Mouse (Mus musculus) lung, postnatal 0 days (tissue): ENCODE data around the gene Trdmt1. TPM values are rescaled to one million over a fixed set of nuclear protein-coding genes. Genes with fewer than 3 reads are reported as not detected.

Source experiments
- ATAC-seq: fragments of 200-750 bp; cut with Nextera tagmentation; 2 replicates; pipeline ENCODE4 v1.8.0; 2017; ENCODE audit warnings: moderate library complexity
- DNase-seq: peaks from one replicate; pipeline ENCODE4 v3.0.0-alpha.2; 2016; ENCODE audit warnings: low spot score
- H3K27ac ChIP-seq: fragments of 300-500 bp; sonication (generic); 2 replicates; pipeline ENCODE4 v1.5.1; 2014; ENCODE audit warnings: antibody characterized with exemption, mild to moderate bottlenecking, low read length, mixed read lengths
- H3K27me3 ChIP-seq: fragments of 300-500 bp; sonication (generic); replicated peaks from 2 replicates; pipeline ENCODE4 v1.6.1; 2014; ENCODE audit warnings: low read length, mixed read lengths; ENCODE audit not compliant: insufficient read depth
- H3K36me3 ChIP-seq: fragments of 300-500 bp; sonication (generic); 2 replicates; pipeline ENCODE4 v1.6.1; 2014; ENCODE audit warnings: low read length, mixed read lengths; ENCODE audit not compliant: insufficient read depth
- H3K4me1 ChIP-seq: fragments of 300-500 bp; sonication (generic); 2 replicates; pipeline ENCODE4 v1.6.1; 2014; ENCODE audit warnings: antibody characterized with exemption, low read depth, low read length, mixed read lengths; ENCODE audit not compliant: insufficient read depth
- H3K4me2 ChIP-seq: fragments of 300-500 bp; sonication (generic); replicated peaks from 2 replicates; pipeline ENCODE4 v1.6.1; 2014; ENCODE audit warnings: low read depth, mild to moderate bottlenecking, low read length, moderate library complexity, mixed read lengths
- H3K4me3 ChIP-seq: fragments of 300-500 bp; sonication (generic); 2 replicates; pipeline ENCODE4 v1.5.1; 2014; ENCODE audit warnings: low read depth, low read length
- H3K9ac ChIP-seq: fragments of 300-500 bp; sonication (generic); replicated peaks from 2 replicates; pipeline ENCODE4 v1.6.1; 2014; ENCODE audit warnings: low read depth, mild to moderate bottlenecking
- H3K9me3 ChIP-seq: fragments of 300-500 bp; sonication (generic); 2 replicates; pipeline ENCODE4 v1.6.1; 2016; ENCODE audit warnings: low read length, mixed read lengths
- CTCF ChIP-seq: IDR thresholded peaks from 2 replicates; pipeline ENCODE4 v1.5.1; 2016; ENCODE audit warnings: antibody characterized with exemption, mild to moderate bottlenecking
- EP300 ChIP-seq: IDR thresholded peaks from 2 replicates; pipeline ENCODE4 v1.6.1; 2016; ENCODE audit warnings: antibody characterized with exemption, mild to moderate bottlenecking, control low read depth
- WGBS: fragments of 180-500 bp; shearing (Covaris S2); extraction: QIAGEN DNeasy Blood & Tissue Kit; methylation state at CpG from one replicate; pipeline ENCODE4 v1.1.7; 2014; 5-methylcytosine and 5-hydroxymethylcytosine counted together
- polyA plus RNA-seq: library from polyadenylated mRNA; unstranded; fragments of >200 nt; fragmentation: Nextera tagmentation; extraction: Ambion mirVana; gene quantifications from 2 replicates; pipeline ENCODE4 v1.2.1, GENCODE M21; 2015

Trdmt1 gene
- polyA plus RNA-seq, 1 experiment from 2014 or later = 10.1 TPM

- 67% methylated on average over 6 of the region's 6 CpGs for WGBS
- H3K4me2 ChIP-seq = no peak overlapping the region
- no peaks in the 10 kb centered on the region; the same call in 1 of the 2 replicates for H3K4me1 ChIP-seq
- no peak overlapping the region for H3K4me3 ChIP-seq
- no peaks in the 10 kb centered on the region for H3K36me3 ChIP-seq
- no peaks in the 10 kb centered on the region for H3K9me3 ChIP-seq
- ATAC-seq = no peak
- no peaks in the 10 kb centered on the region for H3K27me3 ChIP-seq
- H3K27ac ChIP-seq = no peak overlapping the region
- no peak for DNase-seq
- TF ChIP-seq CTCF (no peak), EP300 (no peak)
- H3K9ac ChIP-seq = no peak overlapping the region
Observed at GRCm38 (mm10) chr2:13530639-13531038, 13.8 kb downstream of the Trdmt1 start.

GRCm38 (mm10) chr2:13529253-13529933, 15.1 kb downstream of the Trdmt1 start:
- H3K27me3 ChIP-seq = no peaks in the 10 kb centered on the region
- H3K27ac ChIP-seq = no peak overlapping the region
- no peak overlapping the region for H3K4me3 ChIP-seq
- H3K4me1 ChIP-seq = no peaks in the 10 kb centered on the region; the same call in 1 of the 2 replicates
- DNase-seq = no peak
- H3K9ac ChIP-seq = no peak overlapping the region
- no peak for ATAC-seq
- WGBS = 61% methylated on average over 3 of the region's 3 CpGs
- H3K36me3 ChIP-seq = no peaks in the 10 kb centered on the region
- H3K9me3 ChIP-seq = no peaks in the 10 kb centered on the region
- H3K4me2 ChIP-seq = no peak overlapping the region
- TF ChIP-seq CTCF (no peak), EP300 (no peak)

DNA sequence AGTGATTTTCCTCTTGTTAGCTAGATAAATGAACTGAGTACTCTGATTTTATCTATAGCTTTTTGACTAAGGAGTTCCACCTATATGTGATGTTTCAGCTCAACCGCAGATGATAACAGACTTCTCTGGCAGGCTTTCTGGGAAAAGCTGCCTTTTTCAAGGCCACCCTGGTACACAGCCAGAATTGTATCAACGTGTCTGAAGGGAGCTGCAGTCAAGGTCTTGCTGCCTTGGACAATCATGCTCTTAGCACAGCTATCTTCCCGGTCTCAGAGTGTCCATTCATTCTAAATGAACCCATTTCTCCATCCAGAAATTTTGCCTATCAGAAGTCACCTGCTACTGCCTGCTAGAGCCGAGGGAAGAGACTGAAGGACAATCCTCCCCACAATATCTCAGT, 16.9 kb downstream of the Trdmt1 start:
- Histone ChIP-seq H3K9ac (no peak overlapping the region), H3K4me3 (no peak overlapping the region), H3K9me3 (no peaks in the 10 kb centered on the region), H3K4me2 (no peak overlapping the region), H3K27ac (no peak overlapping the region), H3K27me3 (no peaks in the 10 kb centered on the region), H3K4me1 (no peaks in the 10 kb centered on the region; the same call in 1 of the 2 replicates), H3K36me3 (no peaks in the 10 kb centered on the region)
- 45% methylated on average over 4 of the region's 4 CpGs for WGBS
- TF ChIP-seq EP300 (no peak), CTCF (no peak)
- ATAC-seq (no peak), DNase-seq (no peak)

- 47% methylated on average over 2 of the region's 2 CpGs for WGBS
Observed at GRCm38 (mm10) chr2:13527125-13527524, 17.3 kb downstream of the Trdmt1 start.

GRCm38 (mm10) chr2:13526205-13526604, 18.3 kb downstream of the Trdmt1 start:
- Histone ChIP-seq H3K36me3 (no peaks in the 10 kb centered on the region), H3K9ac (no peak overlapping the region), H3K9me3 (no peaks in the 10 kb centered on the region), H3K4me2 (no peak overlapping the region), H3K27me3 (no peaks in the 10 kb centered on the region), H3K4me3 (no peak overlapping the region), H3K27ac (no peak overlapping the region), H3K4me1 (no peaks in the 10 kb centered on the region; the same call in 1 of the 2 replicates)
- WGBS = 69% methylated on average over 2 of the region's 2 CpGs
- no peak for DNase-seq
- TF ChIP-seq CTCF = no peak
- no peak for TF ChIP-seq EP300
- no peak for ATAC-seq

More at GRCm38 (mm10) chr2:13527125-13527524, 17.3 kb downstream of the Trdmt1 start:
- no peaks in the 10 kb centered on the region for H3K27me3 ChIP-seq
- H3K9ac ChIP-seq = no peak overlapping the region
- ATAC-seq = peak; percentile 16; the same call in 1 of the 2 replicates
- no peaks in the 10 kb centered on the region; the same call in 1 of the 2 replicates for H3K4me1 ChIP-seq
- no peak for TF ChIP-seq EP300
- TF ChIP-seq CTCF = no peak
- H3K4me2 ChIP-seq = no peak overlapping the region
- no peak overlapping the region for H3K27ac ChIP-seq
- H3K9me3 ChIP-seq = no peaks in the 10 kb centered on the region
- DNase-seq = no peak
- H3K36me3 ChIP-seq = no peaks in the 10 kb centered on the region
- no peak overlapping the region for H3K4me3 ChIP-seq

DNA sequence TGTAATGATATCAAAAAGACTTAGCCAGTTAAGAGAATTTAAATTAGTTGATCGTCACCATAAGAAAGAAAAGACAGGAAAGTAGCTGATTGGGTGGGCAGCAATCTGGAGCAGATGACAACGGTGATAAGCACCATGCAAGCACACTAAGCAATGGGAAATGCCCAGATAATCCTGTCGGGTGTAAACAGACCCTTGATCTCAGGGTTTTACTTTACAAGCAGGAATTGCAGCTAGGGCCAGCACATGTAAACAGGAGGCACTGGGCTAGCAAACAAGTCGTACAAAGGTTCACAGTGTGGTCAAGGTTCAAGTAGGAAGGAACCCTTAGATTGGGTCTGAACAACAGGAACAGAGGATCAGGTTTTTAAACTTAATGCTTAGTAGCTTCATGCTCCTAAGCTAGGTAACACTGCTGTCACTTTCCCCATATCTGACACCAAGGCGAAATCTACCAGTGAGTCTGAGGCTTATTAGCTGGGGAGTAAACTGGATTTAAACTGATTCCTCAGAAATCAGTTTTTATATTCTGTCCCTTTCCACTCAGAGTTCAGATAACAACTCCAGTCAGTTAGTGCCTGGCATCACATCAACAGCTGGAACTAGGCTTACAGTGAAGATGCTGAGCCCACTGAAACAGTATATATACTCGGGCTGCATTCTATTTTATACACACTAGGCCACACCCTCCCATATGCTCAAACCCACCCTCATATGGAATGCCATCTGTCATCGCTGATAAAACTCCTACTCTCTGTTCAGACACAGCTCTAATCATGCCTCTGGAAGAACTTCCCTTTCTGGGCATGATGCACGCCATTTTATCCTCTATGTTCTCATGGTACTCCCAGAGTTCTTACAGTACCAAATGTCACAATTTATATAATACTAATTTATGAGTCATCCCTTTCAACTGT, 20.7 kb downstream of the Trdmt1 start:
- ATAC-seq (peak; percentile 63), DNase-seq (no peak)
- Histone ChIP-seq H3K9ac (no peak overlapping the region), H3K27me3 (no peaks in the 10 kb centered on the region), H3K27ac (peak overlapping the region; percentile 11), H3K4me2 (no peak overlapping the region), H3K36me3 (no peaks in the 10 kb centered on the region), H3K9me3 (no peaks in the 10 kb centered on the region), H3K4me1 (no peaks in the 10 kb centered on the region; the same call in 1 of the 2 replicates), H3K4me3 (no peak overlapping the region)
- TF ChIP-seq EP300 = peak; percentile 71
- TF ChIP-seq CTCF = no peak
- 36% methylated on average over 8 of the region's 8 CpGs for WGBS
